Mouse (Mus musculus): ENCODE measurements around the gene Heyl. TPM values are rescaled to one million over a fixed set of nuclear protein-coding genes. Genes with fewer than 3 reads are reported as not detected.

The Heyl gene
- total and polyA plus RNA-seq, 3 experiments, result 15.8 to 16.8 (median 16.5) TPM

DNA sequence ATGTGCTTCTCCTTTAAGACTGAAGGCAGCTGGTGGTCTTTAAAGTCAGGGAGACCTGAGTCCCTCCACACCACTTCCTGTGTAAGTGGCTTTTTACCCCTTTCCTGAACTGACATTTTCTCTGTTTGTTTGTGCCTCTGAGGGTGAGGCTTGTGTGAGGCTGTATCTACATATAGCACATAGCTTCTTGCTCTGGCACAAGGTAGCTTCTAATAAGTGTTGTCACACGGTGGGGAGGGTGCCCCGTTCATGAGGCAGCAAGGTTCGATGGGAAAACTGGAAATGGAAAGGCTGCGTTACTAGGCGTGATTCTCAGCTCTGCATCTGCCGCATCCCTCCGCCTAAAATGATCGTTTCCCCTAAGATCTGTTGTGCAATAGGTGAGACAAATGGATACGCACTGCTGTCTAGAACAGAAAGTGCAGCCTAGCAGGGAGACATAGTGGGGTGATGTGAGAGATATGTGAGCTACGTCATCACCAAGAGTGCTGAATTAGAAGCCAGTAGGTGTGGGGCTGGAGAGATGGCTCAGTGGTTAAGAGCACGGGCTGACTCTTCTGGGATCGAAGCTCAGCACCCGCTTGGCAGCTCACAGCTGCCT, 3.2 kb downstream of the Heyl start:
- Histone ChIP-seq H3K27ac (peak overlapping the region; percentile 77), H3K4me1 (ENCODE audit: control insufficient read depth, insufficient read depth, low read length) (peaks cover 14% of the 10 kb centered on the region)
- 74% methylated on average over 13 of the region's 13 CpGs for WGBS

DNA sequence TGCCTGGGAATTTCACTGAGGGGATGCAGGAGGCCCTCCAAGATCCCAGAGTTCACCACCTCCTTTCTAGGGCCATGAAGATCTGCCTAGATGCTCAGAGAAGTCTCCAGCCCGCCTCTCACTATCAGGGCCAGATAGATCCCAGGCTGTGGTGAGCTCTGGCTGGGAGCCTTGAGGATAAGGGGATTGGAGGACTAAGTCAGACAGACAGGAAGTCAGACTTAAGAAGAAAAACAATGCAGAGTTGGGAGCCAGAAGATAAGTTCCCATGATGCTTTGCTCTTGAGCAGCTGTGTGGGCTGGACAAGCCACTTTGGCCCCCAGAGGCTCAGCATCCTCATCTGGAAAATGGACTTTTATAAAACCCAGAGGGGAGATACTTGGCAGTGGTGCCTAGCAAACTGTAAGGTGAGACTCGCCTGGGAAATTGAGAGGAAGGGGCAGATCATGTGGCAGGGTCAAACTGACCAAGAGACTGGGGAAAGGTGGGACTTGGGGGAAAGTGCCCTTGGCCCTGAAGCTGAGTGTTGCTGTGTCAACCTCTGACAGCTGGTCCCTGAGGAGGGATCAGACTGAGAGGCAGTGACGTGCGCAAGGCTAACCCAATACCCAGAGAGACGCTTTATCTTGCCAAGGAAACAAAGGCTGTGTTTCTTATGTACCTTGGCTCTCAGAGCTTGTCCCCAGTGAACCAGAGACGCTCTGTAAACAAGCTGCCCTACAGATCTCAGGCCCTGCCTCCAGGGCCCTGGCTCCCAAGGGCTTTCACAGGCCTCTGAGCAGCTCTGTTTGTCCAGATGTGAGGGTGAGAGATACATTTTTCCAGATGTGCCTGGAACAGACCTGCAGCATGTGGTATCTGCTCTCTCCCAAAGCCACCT, 4.3 kb downstream of the Heyl start:
- Histone ChIP-seq H3K4me3 (peak overlapping the region; percentile 23; the same call in 1 of the 2 replicates), H3K4me1 (ENCODE audit: control insufficient read depth, insufficient read depth, low read length) (peaks cover 14% of the 10 kb centered on the region), H3K27me3 (ENCODE audit: control insufficient read depth, insufficient read depth, low read length) (no peaks in the 10 kb centered on the region), H3K36me3 (ENCODE audit: control insufficient read depth, insufficient read depth, low read length) (no peaks in the 10 kb centered on the region; the same call in 1 of the 2 replicates), H3K9ac (ENCODE audit: low read depth, low read length) (no peak overlapping the region), H3K27ac (peak overlapping the region; percentile 77), H3K79me2 (replicated peaks; ENCODE audit: control insufficient read depth, insufficient read depth, low read length) (no peaks in the 10 kb centered on the region)
- DNase-seq, result peak; percentile 69 to 82
- TF ChIP-seq POLR2A (IDR thresholded peaks at IDR 0.05; ENCODE audit: insufficient read depth, low read depth, low read length), result no peak; the same call in 1 of the 2 replicates
- TF ChIP-seq CTCF (IDR thresholded peaks at IDR 0.05), result no peak
- TF ChIP-seq EP300 (IDR thresholded peaks at IDR 0.05; ENCODE audit: insufficient read depth, low read depth, low read length), result peak; percentile 4; the same call in 1 of the 2 replicates
- intact Hi-C loops (cut with DNase I), result no loop called here
- 46% methylated on average over 6 of the region's 6 CpGs for WGBS

More for the DNA sequence above, 3.2 kb downstream of the Heyl start:
- TF ChIP-seq CTCF (IDR thresholded peaks at IDR 0.05) (no peak), EP300 (IDR thresholded peaks at IDR 0.05; ENCODE audit: insufficient read depth, low read depth, low read length) (no peak), POLR2A (IDR thresholded peaks at IDR 0.05; ENCODE audit: insufficient read depth, low read depth, low read length) (no peak)
- peak overlapping the region; percentile 40 for H3K9ac ChIP-seq (ENCODE audit: low read depth, low read length)
- peak overlapping the region; percentile 23 for H3K4me3 ChIP-seq
- H3K79me2 ChIP-seq (replicated peaks; ENCODE audit: control insufficient read depth, insufficient read depth, low read length), result no peaks in the 10 kb centered on the region
- intact Hi-C loops (cut with DNase I), result no loop called here
- H3K36me3 ChIP-seq (ENCODE audit: control insufficient read depth, insufficient read depth, low read length), result no peaks in the 10 kb centered on the region; the same call in 1 of the 2 replicates
- H3K27me3 ChIP-seq (ENCODE audit: control insufficient read depth, insufficient read depth, low read length), result no peaks in the 10 kb centered on the region
- DNase-seq, result no peak

DNA sequence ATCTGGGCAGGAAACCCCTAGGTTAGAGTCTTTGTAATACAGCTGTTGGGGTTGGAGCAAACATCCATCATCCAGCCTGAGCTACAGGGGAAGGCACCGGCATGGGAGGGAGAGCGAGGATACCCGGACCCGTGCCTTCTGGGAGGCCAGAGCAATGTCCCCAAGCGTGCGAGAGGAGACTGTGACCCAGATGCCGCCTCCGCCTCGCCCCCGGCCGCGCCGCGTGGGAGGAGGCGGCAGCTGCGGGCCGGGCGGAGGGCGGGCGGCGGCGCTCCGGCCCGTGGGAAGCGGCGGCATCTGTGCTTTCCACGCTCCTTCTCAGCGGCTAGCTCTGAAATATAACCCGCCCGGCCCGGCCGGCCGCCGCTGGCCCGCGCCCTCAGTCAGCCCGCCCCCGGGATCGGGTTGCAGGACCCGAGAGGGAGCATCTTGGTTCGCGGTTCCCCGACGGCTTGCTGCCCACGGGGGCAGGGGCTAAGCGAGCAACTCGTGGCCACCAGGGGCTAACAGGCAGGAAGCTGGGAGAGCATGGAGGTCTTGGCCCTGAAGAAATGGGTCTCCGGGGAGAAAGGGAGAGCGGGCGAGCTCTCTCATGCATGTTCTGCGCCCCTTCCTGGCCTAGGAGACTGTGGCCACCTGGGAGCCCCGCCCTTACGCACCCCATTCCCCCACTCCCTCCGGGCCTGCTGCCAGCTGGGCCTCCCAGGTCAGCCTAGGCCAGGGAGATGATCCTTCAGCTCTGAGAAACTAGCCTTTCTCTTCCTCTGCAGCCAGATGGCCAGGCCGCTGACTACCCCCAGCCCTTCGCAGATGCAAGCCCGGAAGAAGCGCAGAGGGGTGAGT, 6.2 kb downstream of the Heyl start:
- DNase-seq, result peak; percentile 83 to 86
- H3K79me2 ChIP-seq (replicated peaks; ENCODE audit: control insufficient read depth, insufficient read depth, low read length), result no peaks in the 10 kb centered on the region
- peak overlapping the region; percentile 19 for H3K9ac ChIP-seq (ENCODE audit: low read depth, low read length)
- TF ChIP-seq POLR2A (IDR thresholded peaks at IDR 0.05; ENCODE audit: insufficient read depth, low read depth, low read length) (no peak), CTCF (IDR thresholded peaks at IDR 0.05) (peak; percentile 36), EP300 (IDR thresholded peaks at IDR 0.05; ENCODE audit: insufficient read depth, low read depth, low read length) (no peak)
- H3K36me3 ChIP-seq (ENCODE audit: control insufficient read depth, insufficient read depth, low read length), result no peaks in the 10 kb centered on the region; the same call in 1 of the 2 replicates
- peak overlapping the region; percentile 39 for H3K4me3 ChIP-seq
- intact Hi-C loops (cut with DNase I), result no loop called here
- H3K27me3 ChIP-seq (ENCODE audit: control insufficient read depth, insufficient read depth, low read length), result no peaks in the 10 kb centered on the region
- WGBS, result 11% methylated on average over 56 of the region's 58 CpGs
- H3K27ac ChIP-seq, result peak overlapping the region; percentile 77
- peaks cover 10% of the 10 kb centered on the region for H3K4me1 ChIP-seq (ENCODE audit: control insufficient read depth, insufficient read depth, low read length)

DNA sequence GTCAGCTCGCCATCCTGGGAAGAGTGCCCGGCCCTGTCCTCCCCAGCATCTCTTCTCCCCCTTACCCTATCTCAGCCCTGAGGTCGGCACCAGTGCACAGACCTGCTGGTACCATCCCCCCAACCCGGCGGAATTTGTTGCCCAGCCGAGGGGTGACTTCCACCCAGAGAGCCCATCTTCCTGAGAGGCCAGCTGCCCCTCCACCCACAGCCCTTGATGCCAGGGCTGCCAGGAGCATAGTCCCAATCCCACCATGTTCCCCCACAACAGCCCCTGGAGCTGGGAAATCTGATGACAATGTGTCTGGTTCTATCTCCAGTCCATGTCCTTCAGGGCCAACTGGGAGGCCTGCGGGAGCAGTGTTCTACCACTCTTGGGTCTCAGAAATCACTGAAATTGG, 12.9 kb downstream of the Heyl start:
- H3K79me2 ChIP-seq (replicated peaks; ENCODE audit: control insufficient read depth, insufficient read depth, low read length), result no peaks in the 10 kb centered on the region

DNA sequence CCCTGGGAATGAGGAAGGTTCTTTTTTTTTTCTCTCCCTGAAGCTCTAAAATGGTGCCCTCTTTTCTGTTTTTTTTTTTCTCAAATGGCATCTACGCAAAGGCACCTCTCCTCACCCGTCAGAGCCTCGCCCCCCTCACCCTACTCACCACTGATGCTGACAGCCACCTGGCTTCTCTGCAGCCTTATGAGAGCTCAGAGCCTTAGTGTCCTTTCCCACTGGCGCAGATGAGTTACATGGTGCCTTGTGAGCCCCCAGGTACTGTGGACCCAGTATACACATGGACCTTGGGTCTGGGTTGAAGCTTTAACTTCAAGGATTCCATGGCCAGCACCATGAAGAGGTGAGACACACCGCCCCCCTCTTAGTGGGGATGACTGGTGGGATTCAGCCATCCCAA, 13.3 kb downstream of the Heyl start:
- intact Hi-C loops (cut with DNase I), result no loop called here
- Histone ChIP-seq H3K4me1 (ENCODE audit: control insufficient read depth, insufficient read depth, low read length) (peaks cover 21% of the 10 kb centered on the region), H3K4me3 (no peak overlapping the region), H3K36me3 (ENCODE audit: control insufficient read depth, insufficient read depth, low read length) (peaks cover 6% of the 10 kb centered on the region; the same call in 1 of the 2 replicates), H3K79me2 (replicated peaks; ENCODE audit: control insufficient read depth, insufficient read depth, low read length) (no peaks in the 10 kb centered on the region), H3K9ac (ENCODE audit: low read depth, low read length) (no peak overlapping the region), H3K27me3 (ENCODE audit: control insufficient read depth, insufficient read depth, low read length) (no peaks in the 10 kb centered on the region), H3K27ac (peak overlapping the region; percentile 83)
- DNase-seq, result no peak
- WGBS, result 79% methylated on average over 5 of the region's 5 CpGs
- TF ChIP-seq POLR2A (IDR thresholded peaks at IDR 0.05; ENCODE audit: insufficient read depth, low read depth, low read length), result no peak
- no peak for TF ChIP-seq EP300 (IDR thresholded peaks at IDR 0.05; ENCODE audit: insufficient read depth, low read depth, low read length)
- no peak for TF ChIP-seq CTCF (IDR thresholded peaks at IDR 0.05)

More for the DNA sequence above, 12.9 kb downstream of the Heyl start:
- 75% methylated on average over 7 of the region's 7 CpGs for WGBS
- no peak for DNase-seq
- peak overlapping the region; percentile 83 for H3K27ac ChIP-seq
- H3K27me3 ChIP-seq (ENCODE audit: control insufficient read depth, insufficient read depth, low read length), result no peaks in the 10 kb centered on the region
- no peak overlapping the region for H3K4me3 ChIP-seq
- peaks cover 21% of the 10 kb centered on the region for H3K4me1 ChIP-seq (ENCODE audit: control insufficient read depth, insufficient read depth, low read length)
- no peak overlapping the region for H3K9ac ChIP-seq (ENCODE audit: low read depth, low read length)
- intact Hi-C loops (cut with DNase I), result no loop called here
- H3K36me3 ChIP-seq (ENCODE audit: control insufficient read depth, insufficient read depth, low read length), result peaks cover 6% of the 10 kb centered on the region; the same call in 1 of the 2 replicates
- no peak for TF ChIP-seq POLR2A (IDR thresholded peaks at IDR 0.05; ENCODE audit: insufficient read depth, low read depth, low read length)
- no peak for TF ChIP-seq CTCF (IDR thresholded peaks at IDR 0.05)
- no peak for TF ChIP-seq EP300 (IDR thresholded peaks at IDR 0.05; ENCODE audit: insufficient read depth, low read depth, low read length)
